Mouse (Mus musculus) mouse embryonic stem cell (cell line): ENCODE measurements at regions not wholly inside any gene's neighbourhood (a gene's known extent, or its start where the extent isn't known, plus 50 kb on each side); places are given as distances from the start of the nearest gene placed in this dataset.

Experiments used
- in situ Hi-C, 2 experiments: fragments of 300-500 bp; cut with MboI; formaldehyde crosslinking; loops; 1 replicate in 1 of 2; 3 replicates in 1 of 2; pipeline ENCODE4 v1.14.3; 2019 to 2020; ENCODE audit warnings: low sequenced_read_pairs in 2 of 2, low pct_unique_long_range_greater_than_20kb in 1 of 2, mixed read lengths in 1 of 2; ENCODE audit not compliant: unreplicated experiment in 1 of 2

DNA sequence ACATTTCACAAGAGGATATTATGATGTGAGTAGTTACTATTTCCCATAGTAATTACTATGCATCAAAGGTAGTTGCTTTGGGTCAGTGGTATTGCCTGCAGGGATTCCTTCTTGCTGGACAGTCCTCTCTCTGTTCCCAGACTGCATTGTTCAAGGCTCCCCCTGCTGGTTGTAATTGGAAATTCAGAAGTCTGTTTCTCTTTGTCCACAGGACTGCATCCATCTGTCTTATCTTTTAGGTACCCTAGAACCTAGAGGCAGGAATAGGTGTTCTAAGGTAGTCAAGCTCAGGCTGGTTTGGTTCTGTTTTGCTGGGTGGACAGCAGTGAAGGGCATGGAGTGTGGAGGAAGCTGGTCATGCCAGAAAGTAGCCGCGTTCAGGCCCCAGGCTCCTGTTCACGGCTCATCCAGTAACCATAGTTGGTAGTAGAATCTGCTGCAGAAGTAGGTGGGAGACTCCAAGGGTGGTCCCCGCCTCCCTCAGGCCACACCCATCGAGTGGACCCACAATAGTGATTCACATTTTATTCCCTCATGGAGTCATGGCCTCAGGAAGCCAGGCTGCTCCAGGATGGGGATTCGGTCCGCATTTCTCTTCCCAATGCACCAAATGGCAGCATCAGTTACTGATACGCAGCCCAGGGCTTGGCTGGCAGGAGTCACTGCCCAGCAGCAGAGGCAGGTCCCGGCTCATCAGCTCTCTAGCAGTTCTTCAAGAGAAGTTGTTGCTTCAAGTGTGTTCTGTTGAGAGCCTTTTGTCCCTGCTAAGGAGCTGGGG lies 51.7 kb upstream of the Caprin1 start:
- in situ Hi-C loops, result no loop called here

DNA sequence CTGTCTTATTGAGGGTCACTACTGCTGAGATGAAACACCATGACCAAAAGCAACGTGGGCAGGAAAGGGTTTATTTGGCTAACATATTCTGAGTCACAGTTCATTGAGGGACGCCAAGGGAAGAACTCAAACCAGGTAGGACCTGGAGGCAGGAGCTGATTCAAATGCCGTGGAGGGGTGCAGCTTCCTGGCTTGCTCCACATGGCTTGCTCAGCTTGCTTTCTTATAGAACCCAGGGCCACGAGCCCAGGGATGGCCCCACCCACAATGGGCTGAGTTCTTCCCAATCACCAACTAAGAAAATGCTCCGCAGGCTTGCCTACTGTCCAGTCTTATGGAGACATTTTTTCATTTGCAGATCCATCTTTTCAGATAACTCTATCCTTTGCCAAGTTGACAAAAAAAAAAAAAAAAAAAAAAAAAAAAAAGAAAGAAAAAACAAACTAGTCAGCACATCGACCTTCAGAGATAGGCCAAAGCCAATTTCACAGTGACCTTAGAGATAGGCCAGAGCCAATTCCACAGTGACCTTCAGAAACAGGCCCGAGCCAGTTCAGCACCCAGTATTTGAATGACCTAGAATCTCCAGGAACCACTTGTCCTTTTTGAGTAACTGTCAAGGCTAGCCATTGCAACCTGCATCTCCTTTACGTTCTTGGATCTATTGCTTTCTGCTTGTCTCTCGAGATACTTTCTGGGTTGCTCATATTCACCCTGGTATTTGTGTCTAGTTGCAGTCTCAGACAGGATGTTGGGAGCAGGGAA lies 52.5 kb upstream of the Caprin1 start:
- in situ Hi-C loops, result loop anchor here in 1 of 2 experiments (25.0 kb wide), 1 partner anchor 288 kb away; the partner anchor contains the start of gene Abtb2

GRCm38 (mm10) chr2:103850531-103850816 lies 53.0 kb upstream of the Caprin1 start:
- in situ Hi-C loops, result loop anchor here in 1 of 2 experiments (25.0 kb wide), 1 partner anchor 288 kb away; the partner anchor contains the start of gene Abtb2

DNA sequence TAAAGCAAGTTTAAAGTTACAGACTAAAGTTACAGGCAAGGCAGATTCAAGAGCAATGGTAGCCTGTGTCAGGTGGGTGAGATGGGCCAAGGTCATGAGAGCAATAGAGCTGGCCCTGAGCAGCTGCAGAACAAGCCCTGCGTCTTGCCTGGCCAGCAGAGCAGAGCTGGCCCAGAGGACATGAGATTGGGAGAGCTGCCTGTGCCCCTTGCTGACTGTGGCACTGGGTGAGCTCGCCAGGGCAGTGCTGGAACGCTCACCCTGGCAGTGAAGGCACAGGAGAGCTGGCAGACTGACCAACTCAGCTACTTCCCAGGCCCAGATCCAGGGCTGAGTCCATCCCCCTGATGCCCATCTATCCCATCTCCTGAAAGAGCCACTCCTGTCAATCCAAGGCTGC lies 53.7 kb upstream of the Caprin1 start:
- in situ Hi-C loops, result loop anchor here in 1 of 2 experiments (25.0 kb wide), 1 partner anchor 289 kb away; the partner anchor contains the start of gene Abtb2

DNA sequence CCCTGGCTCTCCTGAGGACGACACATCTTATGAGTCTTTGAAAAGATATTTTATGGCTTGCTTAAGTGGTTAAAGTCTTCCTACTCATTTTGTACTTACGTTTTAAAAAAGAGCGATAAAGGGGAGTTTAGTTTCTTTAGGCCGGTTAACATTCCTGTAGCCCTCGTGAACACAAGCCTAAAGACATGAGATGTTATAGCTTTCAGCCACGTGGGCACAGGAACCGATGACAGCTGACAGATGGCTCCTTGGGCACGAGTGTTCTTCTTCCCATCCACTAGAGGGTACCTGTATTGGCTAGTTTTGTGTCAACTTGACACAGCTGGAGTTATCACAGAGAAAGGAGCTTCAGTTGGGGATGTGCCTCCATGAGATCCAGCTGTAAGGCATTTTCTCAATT lies 63.8 kb upstream of the Caprin1 start:
- in situ Hi-C loops, result loop anchor here (5.0 to 25.0 kb wide), 2 partner anchors 299 to 304 kb away; partner anchors contain the start of gene Abtb2 (in 1 of the 2)

DNA sequence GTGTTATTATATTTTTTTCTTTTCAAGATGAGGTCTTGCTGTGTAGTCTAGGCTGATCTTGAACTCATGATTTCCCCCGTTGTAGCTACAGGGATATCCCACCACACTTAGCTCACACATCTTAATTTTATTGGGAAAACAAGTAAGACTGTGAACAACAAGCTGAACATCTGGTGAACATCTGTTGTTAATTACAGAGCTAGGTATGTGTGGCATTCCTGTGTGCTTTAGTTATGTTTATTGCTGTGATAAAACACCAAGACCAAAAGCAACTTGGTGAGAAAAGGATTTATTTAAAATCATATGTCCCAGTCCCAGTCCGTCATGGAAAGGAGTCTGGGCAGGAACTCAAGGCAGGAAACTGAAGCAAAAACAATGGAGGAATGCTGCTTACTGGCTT lies 66.8 kb upstream of the Caprin1 start:
- in situ Hi-C loops, result loop anchor here (5.0 to 25.0 kb wide), 2 partner anchors 302 to 307 kb away; partner anchors contain the start of gene Abtb2 (in 1 of the 2)

DNA sequence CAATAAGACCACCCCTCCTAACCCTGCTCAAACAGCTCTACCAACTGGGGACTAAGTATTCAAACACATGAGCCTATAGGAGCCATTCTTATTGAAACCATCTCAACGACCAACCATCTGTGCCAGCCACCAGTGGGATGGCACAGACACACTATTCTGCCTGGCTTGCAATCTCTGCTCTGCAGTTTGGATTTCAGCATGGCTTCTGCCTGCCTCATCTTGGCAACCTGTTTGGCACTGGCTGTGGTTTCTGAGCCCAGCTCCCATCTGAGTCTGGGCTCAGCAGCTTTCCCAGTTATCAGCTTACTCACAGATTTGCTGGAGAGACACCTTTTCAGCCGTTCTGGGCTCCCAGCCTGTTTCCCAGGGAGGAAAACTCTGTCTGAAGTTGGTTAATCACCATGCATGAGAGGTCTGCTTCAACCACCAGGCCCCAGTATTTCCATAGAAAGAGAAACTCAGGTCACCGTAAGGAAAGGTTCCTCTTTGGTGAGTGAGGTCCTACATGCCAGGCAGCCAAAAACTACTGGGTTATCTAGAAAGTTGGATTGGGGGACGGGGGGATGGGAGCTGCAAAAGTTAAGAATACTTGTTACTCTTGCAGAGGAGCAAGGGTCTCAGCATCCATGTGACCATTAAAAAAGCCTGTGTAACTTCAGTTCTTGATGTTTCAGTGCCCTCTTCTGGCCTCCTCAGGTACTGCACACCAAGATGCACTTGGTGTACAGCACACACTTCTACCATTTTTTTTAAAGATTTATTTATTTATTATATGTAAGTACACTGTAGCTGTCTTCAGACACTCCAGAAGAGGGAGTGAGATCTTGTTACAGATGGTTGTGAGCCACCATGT lies 68.1 kb upstream of the Caprin1 start:
- in situ Hi-C loops, result loop anchor here in 1 of 2 experiments (25.0 kb wide), 1 partner anchor 303 kb away; the partner anchor contains the start of gene Abtb2

DNA sequence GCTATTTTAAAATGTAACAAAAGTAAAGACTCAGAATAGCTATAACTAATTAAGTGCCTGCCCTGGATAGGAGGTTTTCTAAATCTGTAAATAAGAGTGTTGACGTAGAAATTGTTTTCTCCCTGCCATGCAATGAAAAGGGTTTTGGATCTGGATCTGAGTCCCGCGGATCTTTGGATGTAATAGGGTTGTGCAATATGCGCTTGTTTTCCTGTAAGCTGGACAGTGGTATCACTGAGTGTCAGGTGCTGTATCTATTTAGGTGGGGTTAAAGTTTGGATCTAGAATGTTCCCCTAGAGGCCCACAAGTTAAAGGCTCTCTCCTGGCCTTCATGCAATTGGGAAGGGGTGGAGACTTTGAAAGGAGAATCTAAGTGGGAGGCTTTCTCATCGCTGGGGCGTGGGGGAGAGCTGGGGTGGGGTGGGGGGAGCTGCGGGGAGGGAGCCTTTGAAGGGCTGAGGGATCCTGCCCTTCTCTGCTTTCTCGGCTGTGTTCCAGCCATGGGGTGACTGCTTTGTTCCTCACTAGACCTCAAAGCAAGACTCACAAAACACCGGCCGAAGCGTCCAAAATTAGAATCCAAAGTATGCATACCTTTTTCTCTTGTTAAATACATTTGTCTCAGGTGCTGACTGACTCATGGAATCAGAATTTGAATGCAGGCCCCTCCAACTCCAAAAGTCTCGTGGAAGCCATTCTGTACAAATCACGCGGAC lies 70.0 kb upstream of the Caprin1 start:
- in situ Hi-C loops, result loop anchor here in 1 of 2 experiments (25.0 kb wide), 1 partner anchor 305 kb away; the partner anchor contains the start of gene Abtb2

- in situ Hi-C loops, result loop anchor here in 1 of 2 experiments (25.0 kb wide), 1 partner anchor 306 kb away; the partner anchor contains the start of gene Abtb2
Measured at GRCm38 (mm10) chr2:103867958-103868330, 70.5 kb upstream of the Caprin1 start.

DNA sequence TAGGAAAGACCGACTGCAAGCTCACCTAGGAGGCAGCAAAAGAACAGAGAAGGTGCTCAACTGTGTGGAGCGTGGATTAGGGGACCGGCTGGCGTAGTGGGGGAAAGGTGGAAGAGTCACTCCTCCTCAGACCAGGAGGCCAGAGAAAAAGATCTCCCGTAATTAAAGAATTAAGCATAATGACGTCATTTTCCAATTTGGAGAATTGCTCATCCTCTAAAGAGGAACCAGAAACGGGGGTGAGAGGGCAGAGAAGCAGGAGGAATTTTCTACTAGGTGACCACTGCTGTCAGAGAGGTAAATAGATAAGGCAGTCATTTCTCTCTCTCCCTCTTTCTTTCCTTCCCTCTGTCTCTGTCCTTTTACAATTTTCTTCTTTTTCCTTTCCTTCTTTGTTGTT lies 71.2 kb upstream of the Caprin1 start:
- in situ Hi-C loops, result loop anchor here in 1 of 2 experiments (25.0 kb wide), 1 partner anchor 306 kb away; the partner anchor contains the start of gene Abtb2

- in situ Hi-C loops, result loop anchor here (5.0 to 25.0 kb wide), 2 partner anchors 111 to 309 kb away; partner anchors contain the start of gene Abtb2 (in 1 of the 2)
Measured at GRCm38 (mm10) chr2:103871522-103872276, 74.2 kb upstream of the Caprin1 start.

DNA sequence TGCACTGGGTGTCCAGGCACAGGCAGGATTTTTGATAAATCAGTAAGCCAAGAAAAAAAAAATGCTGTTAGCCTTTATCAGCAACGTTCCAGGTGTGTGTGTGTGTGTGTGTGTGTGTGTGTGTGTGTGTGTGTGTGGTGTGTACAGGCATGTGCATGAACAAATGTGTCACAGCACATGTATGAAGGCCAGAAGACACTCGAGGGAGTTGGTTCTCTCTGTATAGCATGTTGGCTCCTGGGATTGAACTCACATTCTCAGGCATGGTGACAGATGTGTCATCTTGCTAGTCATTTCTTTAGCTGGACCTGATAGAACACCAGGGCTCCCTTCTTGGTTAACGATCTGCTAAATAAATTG lies 74.8 kb upstream of the Caprin1 start:
- in situ Hi-C loops, result loop anchor here (5.0 to 25.0 kb wide), 2 partner anchors 110 to 310 kb away; partner anchors contain the start of gene Abtb2 (in 1 of the 2)

DNA sequence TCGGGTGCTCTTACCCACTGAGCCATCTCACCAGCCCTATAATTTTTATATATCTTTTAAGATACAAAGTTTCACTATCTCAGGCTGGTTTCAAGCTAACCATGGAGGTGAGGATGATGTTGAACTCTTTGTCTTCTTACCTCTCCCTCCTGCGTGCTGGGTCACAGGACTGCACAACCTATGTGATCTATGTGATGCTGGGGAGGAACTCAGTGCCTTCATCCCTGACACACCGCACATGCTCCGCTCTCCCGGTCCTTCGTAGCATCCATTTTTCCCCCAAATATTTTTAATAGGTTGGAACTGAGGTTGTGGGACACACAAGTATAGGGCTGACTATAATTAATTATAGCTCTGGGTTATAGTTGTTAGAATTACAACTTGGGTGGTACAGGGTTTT lies 75.9 kb upstream of the Caprin1 start:
- in situ Hi-C loops, result loop anchor here (5.0 to 25.0 kb wide), 2 partner anchors 109 to 311 kb away; partner anchors contain the start of gene Abtb2 (in 1 of the 2)

- in situ Hi-C loops, result loop anchor here (5.0 to 25.0 kb wide), 2 partner anchors 108 to 312 kb away; partner anchors contain the start of gene Abtb2 (in 1 of the 2)
Measured at GRCm38 (mm10) chr2:103874466-103874865, 77.0 kb upstream of the Caprin1 start.

- in situ Hi-C loops, result no loop called here
Measured at GRCm38 (mm10) chr2:103875754-103876153, 78.3 kb upstream of the Caprin1 start.

DNA sequence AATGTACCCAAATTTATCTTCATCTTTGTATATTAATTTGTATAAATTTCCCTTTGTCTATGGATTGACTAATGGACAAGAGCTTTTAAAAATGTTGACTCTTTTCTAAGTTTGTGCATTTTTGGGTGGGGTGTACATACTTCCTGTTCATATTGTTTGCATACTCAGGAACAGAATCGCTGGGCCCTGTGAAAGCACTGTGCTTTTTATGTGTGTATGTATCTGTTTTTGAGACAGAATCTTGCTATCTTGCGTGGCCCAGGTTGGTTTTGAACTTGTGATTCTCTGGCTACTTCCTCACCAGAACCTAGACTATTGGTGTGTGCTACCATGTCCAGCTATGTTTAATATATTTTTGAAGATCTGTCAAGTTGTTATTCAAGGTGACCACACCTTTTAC lies 78.8 kb upstream of the Caprin1 start:
- in situ Hi-C loops, result no loop called here
